Mouse (Mus musculus): ENCODE results near the gene Aspscr1.

The Aspscr1 gene

DNA sequence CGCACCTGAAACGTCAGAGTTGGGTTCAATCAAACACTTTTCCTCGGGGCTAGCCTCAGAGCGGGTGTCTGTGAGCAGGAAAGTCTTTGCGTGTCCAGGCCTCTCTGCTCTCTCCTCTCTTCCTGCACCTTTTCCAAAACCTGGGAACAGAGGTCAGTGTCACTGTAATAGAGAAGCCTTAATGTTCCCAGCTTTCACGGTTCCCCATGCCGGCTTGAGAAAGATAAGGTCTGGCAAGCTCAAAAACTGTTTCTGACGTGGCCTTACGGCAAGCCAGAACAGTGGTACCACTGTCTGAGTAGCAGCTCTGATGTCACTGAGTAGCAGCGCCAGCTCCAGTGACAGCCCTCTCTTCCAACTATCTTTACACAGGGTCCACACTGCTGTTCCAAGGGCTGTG lies 41.8 kb downstream of the Aspscr1 start:
- no peak for DNase-seq

GRCm38 (mm10) chr11:120715131-120715530 lies 42.4 kb downstream of the Aspscr1 start:
- no peak for DNase-seq

DNA sequence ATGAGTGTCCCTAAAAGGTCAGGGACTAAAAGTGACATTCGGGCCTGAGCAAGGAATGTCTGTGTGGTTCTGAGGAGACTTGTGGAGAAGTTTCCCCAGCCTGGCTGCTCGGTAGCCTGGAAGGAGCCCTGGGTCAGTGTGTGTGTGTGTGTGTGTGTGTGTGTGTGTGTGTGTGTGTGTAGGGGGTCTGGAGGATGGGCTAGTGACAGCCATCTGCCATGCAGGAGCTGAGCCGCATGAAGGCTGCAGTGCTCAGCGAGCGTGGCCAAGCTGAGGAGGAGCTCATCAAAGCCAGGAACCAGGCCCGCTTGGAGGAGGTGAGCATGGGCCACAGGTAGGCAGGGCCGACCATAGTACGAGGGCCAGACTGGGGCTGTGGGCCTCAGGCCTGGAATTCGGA lies 46.5 kb downstream of the Aspscr1 start:
- DNase-seq: peak in 1 of 2 experiments; percentile 24

DNA sequence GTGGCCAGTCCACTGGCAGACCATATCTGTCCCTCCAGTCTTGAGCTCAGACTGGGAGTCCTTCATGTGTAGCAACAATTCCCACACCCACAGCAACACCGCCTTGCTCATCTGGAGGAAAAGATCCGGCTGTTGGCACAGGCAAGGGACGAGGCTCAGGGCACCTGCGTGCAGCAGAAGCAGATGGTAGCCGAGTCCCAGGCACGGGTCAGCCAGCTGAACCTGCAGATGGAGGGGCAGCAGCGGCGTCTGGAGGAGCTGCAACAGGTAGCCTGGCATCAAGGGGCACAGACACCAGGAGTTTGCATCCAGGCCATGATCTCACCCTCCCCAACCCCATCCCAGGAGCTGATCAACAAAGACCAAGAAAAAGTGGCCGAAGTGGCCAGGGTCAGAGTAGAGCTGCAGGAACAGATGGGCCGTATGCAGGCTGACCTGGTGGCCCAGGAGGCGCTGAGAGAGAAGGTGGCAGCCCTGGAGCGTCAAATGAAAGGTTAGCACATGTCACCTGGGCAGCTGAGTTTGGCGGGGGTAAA lies 47.1 kb downstream of the Aspscr1 start:
- DNase-seq: peak in 1 of 2 experiments; percentile 28

DNA sequence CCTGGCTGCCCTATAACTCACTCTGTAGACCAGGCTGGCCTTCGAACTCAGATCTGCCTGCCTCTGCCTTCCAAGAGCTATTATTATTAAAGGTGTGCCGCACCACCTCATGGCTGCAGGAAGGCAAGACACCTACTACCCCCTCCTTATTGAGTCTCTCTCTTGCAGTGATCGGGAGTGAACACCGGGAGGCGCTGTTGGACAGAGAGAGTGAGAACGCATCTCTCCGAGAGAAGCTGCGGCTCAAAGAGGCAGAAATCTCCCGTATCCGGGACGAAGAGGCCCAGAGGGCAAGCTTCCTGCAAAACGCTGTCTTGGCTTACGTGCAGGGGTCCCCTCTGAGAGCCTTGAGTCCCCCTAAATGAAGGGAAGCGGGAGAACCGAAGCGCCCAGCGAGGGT lies 47.7 kb downstream of the Aspscr1 start:
- peak; percentile 88 to 93 for DNase-seq

- peak; percentile 77 to 87 for DNase-seq
Measured at GRCm38 (mm10) chr11:120721124-120722066, 48.6 kb downstream of the Aspscr1 start, which contains the start of gene Rac3. Gene Rac3, plus strand, starts transcription at chr11:120721470.

- no peak for DNase-seq
Measured at GRCm38 (mm10) chr11:120722067-120722630, 49.4 kb downstream of the Aspscr1 start.

GRCm38 (mm10) chr11:120722761-120723382 lies 50.1 kb downstream of the Aspscr1 start:
- no peak for DNase-seq

- DNase-seq: peak in 1 of 2 experiments; percentile 30
Measured at GRCm38 (mm10) chr11:120723509-120723908, 50.7 kb downstream of the Aspscr1 start.

DNA sequence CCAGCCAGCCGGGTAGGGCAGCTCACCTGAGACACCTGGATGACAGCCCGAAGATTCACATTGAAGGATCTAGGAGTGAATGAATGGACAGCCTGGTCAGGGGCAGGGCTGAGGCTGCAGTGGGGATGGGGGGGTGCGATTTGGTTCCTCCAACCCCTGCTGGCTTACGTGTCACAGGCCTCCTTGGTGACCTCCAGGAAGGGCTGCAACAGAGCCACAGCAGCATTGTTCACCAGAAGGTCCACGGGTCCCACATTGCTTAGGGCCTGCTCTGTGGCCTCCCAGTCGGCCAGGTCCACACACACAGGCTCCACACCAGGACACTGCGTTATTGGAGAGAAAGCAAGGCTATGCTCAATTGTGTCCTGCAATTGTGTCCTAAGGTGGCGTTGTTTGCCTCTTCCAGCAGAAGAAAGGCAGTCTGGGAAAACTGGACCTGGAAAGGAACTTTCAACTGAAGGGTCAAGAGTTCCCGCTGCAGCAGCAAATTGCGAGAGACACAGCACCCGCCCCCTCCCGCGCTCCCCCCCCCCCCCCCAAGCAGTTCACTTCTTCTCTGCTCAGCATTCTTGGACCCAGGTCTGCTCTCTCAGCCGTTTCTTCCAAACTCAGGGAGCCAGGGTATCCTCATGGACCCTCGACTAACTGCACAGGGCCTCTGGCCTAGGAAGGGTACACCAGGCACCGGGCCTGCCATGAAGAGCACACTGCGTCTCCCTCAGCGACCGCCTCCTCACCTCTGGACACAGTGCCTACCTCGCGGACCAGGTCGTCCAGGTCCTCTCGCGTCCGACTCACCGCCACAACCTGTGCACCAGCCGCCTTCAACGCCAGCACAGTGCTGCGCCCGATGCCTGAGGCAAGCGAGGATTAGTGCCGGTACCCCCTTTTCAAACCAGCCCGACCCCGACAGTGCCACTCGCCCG lies 53.7 kb downstream of the Aspscr1 start:
- no peak for DNase-seq

- DNase-seq: peak; percentile 92 to 93
Measured at GRCm38 (mm10) chr11:120727169-120727527, 54.4 kb downstream of the Aspscr1 start, which contains the start of gene Dcxr. Gene Dcxr, minus strand, starts transcription at chr11:120727281.

- peak in 1 of 2 experiments; percentile 8 for DNase-seq
Measured at GRCm38 (mm10) chr11:120727564-120727963, 54.8 kb downstream of the Aspscr1 start.

DNA sequence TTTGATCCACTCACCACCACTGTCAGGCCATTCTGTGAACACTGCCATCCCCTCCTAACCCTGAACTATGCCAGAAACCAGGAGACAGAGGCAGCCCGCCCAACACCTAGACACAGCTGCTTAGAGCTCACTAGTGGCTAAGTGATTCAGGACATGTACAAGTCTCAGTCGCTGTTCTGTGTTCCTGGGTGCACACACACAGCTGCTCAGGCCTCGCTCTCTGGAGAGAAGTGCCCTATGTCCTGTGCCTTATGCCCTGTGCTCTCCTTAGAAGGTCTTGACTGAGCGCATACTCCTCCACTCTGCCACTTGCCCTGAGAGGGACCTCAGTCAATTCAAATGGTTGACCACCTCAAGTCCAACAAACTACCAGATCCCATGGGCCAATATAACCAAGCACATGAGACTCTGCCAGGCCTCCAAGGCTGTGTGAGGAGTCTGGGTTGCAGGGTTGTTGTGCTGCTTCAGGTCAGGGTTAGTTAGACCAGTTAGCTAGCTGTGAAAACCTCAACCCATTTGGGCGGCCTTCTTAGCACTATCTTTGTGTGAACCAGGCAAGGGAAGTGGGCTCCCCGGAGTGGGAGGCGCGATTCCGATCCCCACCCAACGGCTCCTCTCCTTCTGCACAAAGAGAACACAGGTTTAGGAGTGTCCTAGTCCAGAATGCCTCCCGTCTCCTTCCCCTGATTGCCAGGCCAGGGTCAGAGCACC lies 55.9 kb downstream of the Aspscr1 start:
- DNase-seq: no peak

- DNase-seq: peak; percentile 82
Measured at GRCm38 (mm10) chr11:120729432-120730050, 56.8 kb downstream of the Aspscr1 start.

GRCm38 (mm10) chr11:120730331-120730870 lies 57.6 kb downstream of the Aspscr1 start:
- DNase-seq: peak in 1 of 2 experiments; percentile 7

- no peak for DNase-seq
Measured at GRCm38 (mm10) chr11:120731395-120731794, 58.6 kb downstream of the Aspscr1 start.

- peak; percentile 56 to 68 for DNase-seq
Measured at GRCm38 (mm10) chr11:120731858-120732680, 59.3 kb downstream of the Aspscr1 start, which contains the start of gene Cbr2. Gene Cbr2, minus strand, starts transcription at chr11:120732114.

DNA sequence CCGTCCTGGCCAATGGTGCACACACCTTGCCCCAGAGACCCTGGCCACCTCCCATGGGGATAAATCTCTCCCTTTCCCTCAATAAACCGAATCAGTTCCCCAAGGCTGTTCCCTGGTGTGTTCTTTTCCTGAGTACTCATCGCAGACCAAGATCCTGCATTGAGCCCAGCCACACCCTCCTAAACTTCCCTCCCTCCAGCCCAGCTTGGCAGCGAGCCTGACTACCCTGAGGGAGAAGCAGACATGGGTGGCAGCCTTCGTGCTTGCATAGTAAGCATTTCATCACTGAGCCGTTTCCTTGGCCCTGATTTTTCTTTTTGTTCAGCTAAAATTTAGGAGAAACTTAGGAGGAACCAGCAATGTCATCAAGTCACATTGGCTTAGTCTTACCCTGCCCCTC lies 60.7 kb downstream of the Aspscr1 start:
- DNase-seq: peak; percentile 79 to 84

- no peak for DNase-seq
Measured at GRCm38 (mm10) chr11:120736424-120736823, 63.7 kb downstream of the Aspscr1 start.

DNA sequence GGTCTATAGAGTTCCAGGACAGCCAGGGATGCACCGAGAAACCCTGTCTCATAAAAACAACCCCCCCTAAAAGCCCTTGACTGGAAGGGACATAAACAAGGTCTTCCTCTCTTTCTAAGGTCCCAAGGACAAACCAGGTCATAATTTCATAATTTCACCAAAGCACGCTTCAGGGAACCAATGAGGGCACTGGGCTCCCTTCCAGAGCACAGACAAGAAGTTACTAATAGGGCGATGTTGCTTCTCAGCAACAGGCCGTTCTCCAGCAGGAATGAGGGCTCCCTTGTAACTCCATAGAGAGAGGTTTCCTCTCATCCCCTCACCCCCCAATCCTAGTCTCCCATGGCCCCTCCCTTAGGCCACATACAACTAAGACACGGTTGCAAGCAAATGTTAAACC lies 68.2 kb downstream of the Aspscr1 start:
- DNase-seq: no peak
